Mouse (Mus musculus) thymus, adult 2 months (tissue): Measurements from ENCODE around the gene Ralgds.

Experiments used
- CTCF ChIP-seq: fragments of 200-500 bp; IDR thresholded peaks from 2 replicates; pipeline ENCODE4 v1.5.1; 2012; ENCODE audit warnings: mild to moderate bottlenecking, control low read depth, low read length, moderate library complexity, borderline replicate concordance; ENCODE audit not compliant: control insufficient read depth, poor library complexity, insufficient read depth; ENCODE audit errors: extremely low read depth
- POLR2A ChIP-seq: fragments of 200-500 bp; IDR thresholded peaks from 2 replicates; pipeline ENCODE4 v1.6.1; 2012; ENCODE audit warnings: mild to moderate bottlenecking, low read length, control low read depth, moderate library complexity; ENCODE audit not compliant: control insufficient read depth, poor library complexity, insufficient read depth; ENCODE audit errors: extremely low read depth

DNA sequence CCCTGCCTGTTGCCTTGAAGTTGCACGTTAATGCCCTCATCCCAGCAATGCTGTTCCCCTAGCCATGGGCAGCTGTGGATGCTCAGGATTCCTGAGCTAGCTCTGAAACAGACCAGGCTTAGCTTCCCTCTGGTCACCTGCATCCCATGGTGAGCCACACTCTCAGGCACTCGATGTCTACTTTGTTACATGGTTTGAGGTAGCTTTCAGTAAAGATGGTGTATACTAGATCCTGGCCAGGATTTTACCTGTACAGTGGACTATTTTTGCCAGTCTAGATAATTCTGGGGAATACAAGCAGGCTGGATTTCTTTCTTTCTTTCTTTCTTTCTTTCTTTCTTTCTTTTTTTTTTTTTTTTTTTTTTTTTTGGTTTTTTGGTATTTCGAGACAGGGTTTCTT lies 7.1 kb upstream of the Ralgds start, which contains the start of gene Gm10134:
- TF ChIP-seq CTCF (no peak), POLR2A (no peak)
